Mouse (Mus musculus) heart, adult 2 months (tissue): ENCODE results near the gene Ssbp2.

Source experiments
- CTCF ChIP-seq: fragments of 200-600 bp; IDR thresholded peaks from 2 replicates; pipeline ENCODE4 v1.8.1; 2022; ENCODE audit warnings: antibody characterized with exemption, mild to moderate bottlenecking, moderate library complexity
- EP300 ChIP-seq: fragments of 200-500 bp; IDR thresholded peaks from 2 replicates; pipeline ENCODE4 v1.6.1; 2011; ENCODE audit warnings: low read depth, low read length, control low read depth; ENCODE audit not compliant: insufficient read depth
- POLR2A ChIP-seq: fragments of 200-500 bp; IDR thresholded peaks from 2 replicates; pipeline ENCODE4 v1.6.1; 2011; ENCODE audit warnings: mild to moderate bottlenecking, low read depth, low read length, control low read depth; ENCODE audit not compliant: insufficient read depth

- TF ChIP-seq CTCF (no peak), EP300 (no peak), POLR2A (no peak)
These were observed 1.2 kb downstream of the Ssbp2 start for GRCm38 (mm10) chr13:91461299-91461698.
